Mouse (Mus musculus) Patski (cell line): ENCODE data around the gene Smarcc1. TPM values are rescaled to one million over a fixed set of nuclear protein-coding genes. Genes with fewer than 3 reads are reported as not detected.
"Not testable (repeated sequence)": the region's sequence is repeated elsewhere in the genome, so short reads cannot be mapped to it uniquely, and the experiment has no call there.

Experiments used
- ATAC-seq: fragments of 100-300 bp; one replicate; pipeline ENCODE4 v1.8.0; 2021
- CTCF ChIA-PET: fragments of 350-600 bp; sonication (Branson Sonifier 250); formaldehyde crosslinking; loops from one replicate; lab custom pipeline; 2022; ENCODE audit warnings: inconsistent platforms; lab: Charles Lee
- POLR2A ChIA-PET: fragments of 350-600 bp; sonication (Branson Sonifier 250); formaldehyde crosslinking; loops from one replicate; lab custom pipeline; 2022; ENCODE audit warnings: antibody characterized with exemption, inconsistent platforms; lab: Charles Lee
- DNase-seq: peaks from one replicate; pipeline ENCODE4 v3.0.0-alpha.2; 2011; ENCODE audit warnings: low read depth, low spot score
- H3K27me3 ChIP-seq: fragments of 371-371 bp; one replicate; pipeline ENCODE4 v1.5.1; 2021
- CTCF ChIP-seq: fragments of 100-300 bp; IDR thresholded peaks from one replicate; pipeline ENCODE4 v1.5.1; 2021
- in situ Hi-C: fragments of 300-500 bp; cut with MboI; formaldehyde crosslinking; loops from 3 replicates; pipeline ENCODE4 v1.11.1; 2018; ENCODE audit warnings: low pct_unique_long_range_greater_than_20kb, mixed read lengths
- polyA plus RNA-seq: library from polyadenylated mRNA; unstranded; gene quantifications from one replicate; pipeline ENCODE4 v1.2.3, GENCODE M21; 2021

The Smarcc1 gene
- polyA plus RNA-seq = 65.4 TPM

- ChIA-PET CTCF (interaction anchor here (1.8 kb wide), 1 partner anchor 13 kb away, joined by 6 read pairs; no protein-coding TSS in a partner anchor), POLR2A (no interaction called here)
- in situ Hi-C loops = no loop called here
- H3K27me3 ChIP-seq = no peaks in the 10 kb centered on the region
- TF ChIP-seq CTCF = no peak
- ATAC-seq (peak; percentile 94), DNase-seq (peak; percentile 63)
These were observed at the start of gene Smarcc1 for GRCm38 (mm10) chr9:110116977-110117778. TSS of gene Smarcc1 (plus strand) at chr9:110117708.

GRCm38 (mm10) chr9:110068745-110069144 is 48.8 kb upstream of the Smarcc1 start:
- in situ Hi-C loops = no loop called here
- ATAC-seq (no peak), DNase-seq (no peak)
- H3K27me3 ChIP-seq = no peaks in the 10 kb centered on the region
- CTCF ChIA-PET = no interaction called here
- no peak for TF ChIP-seq CTCF
- POLR2A ChIA-PET = no interaction called here

DNA sequence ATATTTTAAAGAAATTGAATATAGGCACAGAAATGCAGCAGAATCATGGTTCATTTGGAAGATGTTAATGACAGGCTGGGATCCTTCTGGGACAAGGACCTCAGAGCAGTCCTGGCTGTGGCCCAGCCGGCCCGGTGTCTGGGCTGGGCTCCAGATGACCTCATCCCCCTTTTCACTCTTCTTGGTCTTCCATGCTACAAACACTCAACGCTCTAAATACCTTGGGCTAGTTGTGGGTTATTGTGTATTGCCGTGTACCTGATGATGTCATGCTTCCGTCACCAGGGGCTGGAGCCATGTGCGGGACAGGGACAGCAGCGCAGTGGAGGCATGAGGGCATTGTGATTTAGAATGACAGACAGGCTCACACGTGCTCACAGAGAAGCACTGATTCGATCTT is 47.1 kb upstream of the Smarcc1 start:
- no peak for ATAC-seq
- ChIA-PET POLR2A (no interaction called here), CTCF (interaction anchor here (1.3 to 3.2 kb wide), 3 partner anchors 20 to 178 kb away, joined by 5 to 20 read pairs (median 7); no protein-coding TSS in a partner anchor)
- DNase-seq = no peak
- in situ Hi-C loops = loop anchor here (5.0 kb wide), 2 partner anchors 83 to 178 kb away; no protein-coding TSS in a partner anchor
- no peaks in the 10 kb centered on the region for H3K27me3 ChIP-seq
- TF ChIP-seq CTCF = no peak

- no peaks in the 10 kb centered on the region for H3K27me3 ChIP-seq
- DNase-seq (no peak), ATAC-seq (no peak)
- ChIA-PET POLR2A (no interaction called here), CTCF (interaction anchor here (0.7 to 3.2 kb wide), 10 partner anchors 10 to 179 kb away, joined by 3 to 20 read pairs (median 6); no protein-coding TSS in a partner anchor)
- in situ Hi-C loops = loop anchor here (5.0 kb wide), 2 partner anchors 84 to 179 kb away; no protein-coding TSS in a partner anchor
- no peak for TF ChIP-seq CTCF
These were observed 46.5 kb upstream of the Smarcc1 start for GRCm38 (mm10) chr9:110071011-110071410.

GRCm38 (mm10) chr9:110071843-110072242 is 45.7 kb upstream of the Smarcc1 start:
- CTCF ChIA-PET = interaction anchor here (0.7 to 3.2 kb wide), 14 partner anchors 10 to 179 kb away, joined by 3 to 20 read pairs (median 4); no protein-coding TSS in a partner anchor
- TF ChIP-seq CTCF = peak; percentile 88
- in situ Hi-C loops = loop anchor here (5.0 kb wide), 2 partner anchors 85 to 180 kb away; no protein-coding TSS in a partner anchor
- POLR2A ChIA-PET = no interaction called here
- no peak for DNase-seq
- H3K27me3 ChIP-seq = no peaks in the 10 kb centered on the region
- no peak for ATAC-seq

GRCm38 (mm10) chr9:110076468-110076867 is 41.0 kb upstream of the Smarcc1 start:
- CTCF ChIA-PET = interaction anchor here (1.0 to 4.9 kb wide), 12 partner anchors 8 to 185 kb away, joined by 3 to 23 read pairs (median 5); no protein-coding TSS in a partner anchor

DNA sequence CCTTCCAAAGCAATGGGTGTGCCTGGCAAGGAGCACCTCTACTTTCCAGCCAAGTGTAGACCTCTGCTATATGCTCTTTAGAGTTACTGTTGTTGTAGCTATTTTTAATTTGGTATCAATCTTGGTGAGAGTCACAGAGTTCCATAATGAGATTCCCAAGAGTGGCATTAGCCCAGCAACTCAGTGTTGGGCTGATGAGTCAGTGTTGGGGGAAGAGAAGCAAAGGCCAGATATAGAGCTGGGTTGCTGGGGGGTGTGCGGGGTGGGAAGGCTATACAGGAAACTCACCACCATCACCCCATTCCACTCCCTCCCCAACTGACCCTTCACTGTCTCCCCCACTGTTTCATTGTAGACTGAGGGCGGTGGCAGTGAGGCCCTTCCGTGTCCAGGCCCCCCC is 36.4 kb upstream of the Smarcc1 start:
- CTCF ChIA-PET = interaction anchor here (1.2 to 2.8 kb wide), 3 partner anchors 9 to 186 kb away, joined by 3 to 14 read pairs (median 4); no protein-coding TSS in a partner anchor
- POLR2A ChIA-PET = no interaction called here

More at GRCm38 (mm10) chr9:110076468-110076867, 41.0 kb upstream of the Smarcc1 start:
- H3K27me3 ChIP-seq, in situ Hi-C loops, DNase-seq, ATAC-seq: not testable (repeated sequence)
- POLR2A ChIA-PET = interaction anchor here (1.0 to 1.5 kb wide), 2 partner anchors 10 to 187 kb away, joined by 3 to 4 read pairs; no protein-coding TSS in a partner anchor

DNA sequence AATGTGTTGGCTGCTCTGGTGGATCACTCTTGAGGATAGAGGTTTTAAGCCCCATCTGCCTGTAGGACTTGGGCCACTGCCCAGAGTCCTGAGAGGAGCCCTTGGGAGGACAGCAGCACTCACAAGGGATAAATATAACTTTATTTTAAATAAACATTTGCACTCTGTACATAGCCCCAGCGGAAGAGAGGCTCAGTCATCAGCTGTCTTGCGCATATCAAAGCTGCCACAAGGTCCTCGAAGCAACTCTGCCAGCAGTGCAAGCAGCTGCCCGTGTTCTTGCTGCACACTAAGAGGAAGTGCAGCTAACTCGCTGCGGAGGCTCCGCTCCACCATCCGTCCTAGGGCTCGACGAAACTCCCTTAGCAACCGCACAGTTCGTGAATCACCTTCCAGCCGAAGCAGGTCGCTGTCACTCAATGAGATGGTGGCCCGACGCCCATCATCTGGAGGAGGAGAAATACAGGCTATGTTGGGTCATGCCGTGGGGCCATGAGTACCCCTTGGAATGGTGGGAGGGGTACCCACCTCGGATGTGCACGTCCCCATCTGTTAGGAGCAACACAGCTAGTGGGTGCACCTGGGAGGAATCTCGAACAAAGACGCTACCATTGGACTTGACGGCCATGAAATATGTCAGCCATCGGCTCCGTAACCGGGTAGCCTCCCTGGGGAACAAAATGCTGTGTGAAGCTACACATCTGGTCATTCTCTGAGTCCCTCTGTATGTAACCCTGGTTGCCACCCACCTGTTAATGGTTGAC is 33.1 kb upstream of the Smarcc1 start:
- in situ Hi-C loops = no loop called here

More for the DNA sequence above, 36.4 kb upstream of the Smarcc1 start:
- DNase-seq (no peak), ATAC-seq (no peak)
- in situ Hi-C loops = no loop called here
- no peak for TF ChIP-seq CTCF
- H3K27me3 ChIP-seq = no peaks in the 10 kb centered on the region

GRCm38 (mm10) chr9:110085693-110086092 is 31.8 kb upstream of the Smarcc1 start:
- H3K27me3 ChIP-seq = no peaks in the 10 kb centered on the region
- DNase-seq = no peak
- ChIA-PET CTCF (no interaction called here), POLR2A (no interaction called here)
- ATAC-seq = no peak
- TF ChIP-seq CTCF = no peak
- in situ Hi-C loops = no loop called here

More for the DNA sequence above, 33.1 kb upstream of the Smarcc1 start:
- DNase-seq (no peak), ATAC-seq (no peak)
- TF ChIP-seq CTCF = no peak
- ChIA-PET POLR2A (interaction anchor here (0.8 kb wide), 1 partner anchor 192 kb away, joined by 3 read pairs; no protein-coding TSS in a partner anchor), CTCF (interaction anchor here (0.8 to 1.3 kb wide), 2 partner anchors 8 to 17 kb away, joined by 4 to 5 read pairs; no protein-coding TSS in a partner anchor)
- H3K27me3 ChIP-seq = no peaks in the 10 kb centered on the region

DNA sequence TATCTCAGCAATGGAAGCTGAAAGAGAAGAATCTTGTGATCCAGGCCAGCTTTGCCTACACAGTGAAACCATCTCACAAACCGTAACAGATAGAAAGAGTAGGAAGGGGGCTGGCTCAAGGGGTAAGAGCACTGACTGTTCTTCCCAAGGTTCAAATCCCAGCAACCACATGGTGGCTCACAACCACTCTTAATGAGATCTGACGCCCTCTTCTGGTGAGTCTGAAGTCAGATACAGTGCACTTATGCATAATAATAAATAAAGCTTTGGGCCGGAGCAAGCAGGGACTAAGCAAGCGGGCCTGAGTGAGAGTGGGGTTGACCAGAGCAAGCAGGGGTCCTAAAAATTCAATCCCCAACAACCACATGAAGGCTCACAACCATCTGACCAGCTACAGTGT is 24.2 kb upstream of the Smarcc1 start:
- in situ Hi-C loops = no loop called here
- ChIA-PET POLR2A (no interaction called here), CTCF (interaction anchor here (0.7 to 1.3 kb wide), 2 partner anchors 98 to 109 kb away, joined by 3 to 5 read pairs; no protein-coding TSS in a partner anchor)
- no peak for TF ChIP-seq CTCF
- no peaks in the 10 kb centered on the region for H3K27me3 ChIP-seq
- DNase-seq (no peak), ATAC-seq (no peak)
